Mouse (Mus musculus): ENCODE results near the gene Chl1.

DNA sequence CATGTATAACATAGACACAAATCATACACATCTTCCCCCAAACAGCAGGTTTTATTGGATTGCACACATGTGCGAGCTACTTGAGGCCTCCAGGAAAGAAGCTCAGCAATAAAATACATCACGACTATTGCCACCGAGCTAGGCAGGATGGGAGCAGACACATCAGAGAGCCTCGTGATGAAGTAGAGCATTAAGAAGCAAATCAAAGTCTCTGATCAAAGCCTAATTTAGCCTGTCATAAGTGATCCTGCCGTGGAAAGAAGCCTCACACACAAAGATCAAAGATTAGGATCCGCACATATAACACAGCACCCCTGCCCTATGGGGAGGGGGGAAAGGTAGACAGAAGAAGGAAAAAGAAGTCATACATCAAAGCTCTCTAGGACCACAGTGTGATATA lies 54.4 kb downstream of the Chl1 start:
- TF ChIP-seq CTCF (IDR thresholded peaks at IDR 0.05; ENCODE audit: insufficient read depth, low read length) = no peak
- TF ChIP-seq POLR2A (IDR thresholded peaks at IDR 0.05; ENCODE audit: borderline replicate concordance, extremely low read depth, low read depth, low read length) = no peak
